Mouse (Mus musculus): ENCODE results near the gene Rnaseh2a.

Rnaseh2a gene

DNA sequence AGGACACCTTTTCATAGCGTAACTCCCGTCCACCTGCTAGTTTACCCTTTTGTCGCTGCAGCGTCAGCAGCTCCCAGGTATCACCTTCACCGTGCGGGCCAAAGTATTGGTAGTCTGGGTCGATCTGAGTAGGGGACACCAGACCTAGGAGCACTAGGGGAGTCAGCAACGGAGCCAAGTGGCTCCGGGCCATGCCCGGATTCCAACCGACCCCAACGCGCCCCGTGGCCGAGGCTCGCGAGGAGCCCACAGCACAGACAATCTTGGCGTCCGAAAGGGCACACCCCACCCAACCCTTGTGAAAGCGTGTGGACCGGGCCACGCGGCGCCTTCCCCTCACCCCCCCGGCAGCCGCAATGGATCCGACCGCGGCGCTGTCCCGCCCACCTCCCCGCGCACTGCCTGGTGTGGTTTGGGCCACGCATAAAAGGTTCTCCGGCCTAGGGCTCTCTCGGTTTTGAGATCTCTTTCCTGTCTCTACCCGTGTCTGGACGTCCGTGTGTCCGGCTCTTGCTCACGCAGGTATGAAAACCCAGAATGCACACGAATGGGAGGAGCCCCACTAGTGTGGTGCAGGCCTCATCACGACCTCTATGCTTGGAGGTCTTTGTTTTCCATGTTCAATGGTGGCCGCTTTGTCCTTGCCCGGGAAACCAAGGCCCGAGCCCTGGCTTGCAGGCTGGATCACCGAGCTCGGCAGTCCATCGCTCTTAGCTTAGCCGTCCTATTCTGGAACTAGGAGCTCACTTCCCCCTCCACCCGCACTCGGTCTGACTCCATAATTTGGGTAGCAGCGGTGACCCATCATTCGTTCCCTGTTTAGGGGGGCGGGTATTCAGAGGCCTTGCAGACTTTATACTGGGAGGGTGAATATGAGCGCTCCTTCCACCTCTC is at the start of gene Rnaseh2a, which contains the start of the genes Gm49661 and Prdx2:
Gene Rnaseh2a (minus strand): TSS at position 527 of the 894 bp plus-strand sequence.
Gene Gm49661 (minus strand): TSS at position 193 of the 894 bp plus-strand sequence.
Gene Prdx2 (plus strand): TSS at position 347 of the 894 bp plus-strand sequence.
- DNase-seq = peak in 1 of 2 experiments; percentile 53

DNA sequence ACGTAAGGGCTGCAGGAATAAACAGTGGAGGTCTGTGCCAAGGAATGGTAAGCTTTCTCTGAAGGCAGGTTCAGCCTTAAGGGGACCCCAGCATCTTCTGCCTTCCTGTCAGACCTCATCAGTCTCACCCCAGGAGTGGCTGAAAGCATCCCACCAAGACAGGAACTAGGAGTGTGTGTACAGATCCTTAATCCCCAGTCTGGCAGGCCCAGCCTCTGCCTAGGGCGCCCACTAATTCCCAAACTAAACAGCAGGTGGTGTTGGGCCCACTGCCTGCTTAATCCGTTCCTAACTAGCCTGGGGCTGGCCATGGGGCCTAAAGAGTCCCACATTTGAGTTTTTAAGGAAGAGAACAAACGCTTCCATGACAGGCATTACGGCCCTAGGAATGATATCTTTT is 47.6 kb upstream of the Rnaseh2a start:
- DNase-seq = no peak

DNA sequence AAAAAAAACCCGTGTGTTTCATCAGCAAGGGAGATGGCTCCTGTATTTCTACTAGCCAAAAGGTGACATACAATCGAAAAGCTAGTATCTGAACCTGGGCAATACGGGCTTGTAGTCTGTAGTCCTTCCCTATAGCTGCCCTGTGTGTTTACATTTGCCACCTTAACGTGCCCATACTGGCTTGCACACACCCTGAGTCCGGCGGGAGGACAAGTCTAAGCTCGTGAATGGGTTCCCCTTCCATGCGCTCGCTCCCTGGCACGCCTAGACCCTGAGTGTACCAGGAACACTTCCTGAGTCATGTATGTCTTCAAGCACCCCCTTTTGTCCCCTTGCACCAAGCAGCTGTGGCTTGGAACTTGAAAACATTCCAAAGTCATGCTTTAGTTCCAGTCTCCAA is 47.2 kb upstream of the Rnaseh2a start:
- no peak for DNase-seq

DNA sequence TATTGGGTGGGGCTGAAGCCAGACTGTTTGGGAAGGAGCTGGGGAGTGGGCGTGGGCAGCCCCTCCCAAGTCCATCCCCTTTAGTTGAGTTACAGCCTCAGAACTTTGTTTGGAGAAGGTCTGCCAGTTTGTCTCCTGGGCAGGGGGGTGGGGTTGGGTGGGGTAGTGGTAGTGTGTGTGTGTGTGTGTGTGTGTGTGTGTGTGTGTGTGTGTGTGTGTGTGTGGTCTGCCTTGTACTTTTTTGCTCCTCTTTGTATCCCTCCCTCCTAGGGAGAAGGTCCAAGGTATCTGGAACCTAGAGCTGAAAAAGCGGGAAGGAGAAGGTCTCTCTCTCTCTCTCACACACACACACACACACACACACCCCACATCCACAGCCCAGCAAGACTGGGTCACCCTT is 44.9 kb upstream of the Rnaseh2a start, which contains the start of gene Best2:
Gene Best2 (minus strand): TSS at position 101 of the 400 bp plus-strand sequence.
- no peak for DNase-seq

DNA sequence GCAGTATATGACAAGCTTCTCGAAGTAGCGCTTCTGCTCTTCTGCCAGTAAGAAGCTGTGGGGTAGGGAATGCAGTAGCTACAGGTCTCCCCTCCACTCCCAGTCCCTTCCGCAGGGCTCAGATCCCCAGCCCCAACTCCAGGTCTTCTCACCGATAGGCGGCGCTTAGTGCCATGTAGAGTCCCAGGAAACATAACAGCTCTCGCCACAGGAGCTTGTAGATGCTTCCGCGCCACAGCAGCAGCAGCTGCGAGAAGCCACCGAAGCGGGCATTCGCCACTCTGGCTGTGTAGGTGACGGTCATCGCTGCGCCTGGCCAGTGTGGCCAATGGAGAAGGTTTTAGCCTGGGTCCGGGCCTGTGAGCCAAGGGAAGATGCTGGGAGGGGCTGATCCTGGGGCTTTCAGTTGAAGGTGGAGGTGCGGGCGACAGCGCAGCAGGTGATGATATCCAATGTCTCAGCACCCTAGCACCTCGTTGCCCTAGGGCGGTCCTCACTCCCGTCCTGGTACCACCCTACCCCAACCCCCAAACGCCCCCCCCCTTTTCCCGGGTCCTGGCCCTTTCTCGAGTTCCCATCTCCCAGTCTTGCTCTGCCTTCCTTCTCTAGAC is 43.8 kb upstream of the Rnaseh2a start:
- peak; percentile 65 to 76 for DNase-seq

DNA sequence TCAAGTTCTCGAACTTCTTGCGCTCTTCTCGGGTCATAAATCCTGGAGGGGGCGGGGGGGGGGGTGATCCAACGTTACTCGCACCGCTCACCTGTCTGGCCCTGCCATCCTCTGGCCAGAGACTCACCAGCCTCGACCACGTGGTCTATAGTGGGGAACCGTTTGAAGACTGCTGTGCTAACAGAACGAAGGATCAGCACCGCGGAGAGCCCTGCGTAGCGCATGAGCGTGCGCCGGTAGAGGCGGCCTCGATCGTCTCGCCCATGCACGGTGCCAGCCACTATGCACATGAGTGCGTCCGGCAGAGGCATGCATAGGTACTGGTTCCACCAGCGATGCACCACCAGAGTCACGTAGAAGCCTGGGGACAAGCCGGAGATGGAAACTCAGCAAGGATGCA is 41.7 kb upstream of the Rnaseh2a start:
- no peak for DNase-seq

DNA sequence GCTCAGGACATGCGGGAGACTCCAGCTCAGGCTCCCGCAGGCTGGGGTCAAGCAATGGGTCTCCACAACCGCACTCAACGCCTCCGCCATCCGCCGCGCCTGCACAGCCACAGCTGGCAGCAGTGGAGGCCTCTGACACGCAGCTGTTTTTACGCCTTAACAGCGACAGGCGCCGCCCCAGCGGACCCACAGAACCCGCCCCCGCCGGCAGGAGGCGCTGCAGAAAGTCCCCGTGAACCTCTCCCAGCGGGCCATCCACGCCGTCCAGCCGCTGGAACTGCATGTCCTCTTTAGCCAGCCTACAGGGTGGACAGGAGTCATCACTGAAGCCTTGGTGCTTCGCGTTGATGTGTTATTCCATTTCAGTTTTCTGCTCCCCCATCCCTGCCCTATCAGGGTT is 38.1 kb upstream of the Rnaseh2a start:
- DNase-seq = no peak

DNA sequence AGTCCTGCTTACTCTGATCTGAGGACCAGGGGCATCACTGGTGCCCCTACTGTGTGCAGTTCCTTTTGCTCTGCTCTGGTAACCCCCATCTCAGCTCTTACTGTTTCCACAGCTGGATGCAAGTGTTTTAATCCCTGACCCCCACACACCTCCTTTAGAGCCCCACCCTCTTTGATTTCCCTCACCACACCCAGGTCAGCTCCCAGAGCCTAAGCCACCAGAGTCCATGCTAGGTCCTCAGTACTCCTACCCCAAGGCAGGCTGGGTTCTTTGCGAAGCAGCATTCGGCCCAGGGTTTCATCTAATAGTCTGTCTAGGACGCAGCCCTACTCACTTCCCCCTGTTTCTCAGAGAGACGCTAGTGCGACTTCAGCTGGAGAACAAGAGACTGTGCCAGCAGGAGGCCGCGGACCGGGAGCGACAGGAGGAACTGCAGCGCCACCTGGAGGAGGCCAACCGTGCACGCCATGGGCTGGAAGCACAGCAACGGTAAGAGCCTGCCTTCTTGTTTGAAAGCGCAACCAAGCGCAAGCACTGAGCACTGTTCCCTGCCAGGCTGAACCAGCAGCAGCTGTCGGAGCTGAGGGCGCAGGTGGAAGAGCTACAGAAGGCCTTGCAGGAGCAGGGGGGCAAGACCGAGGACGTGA is 28.2 kb upstream of the Rnaseh2a start:
- peak; percentile 84 to 86 for DNase-seq

DNA sequence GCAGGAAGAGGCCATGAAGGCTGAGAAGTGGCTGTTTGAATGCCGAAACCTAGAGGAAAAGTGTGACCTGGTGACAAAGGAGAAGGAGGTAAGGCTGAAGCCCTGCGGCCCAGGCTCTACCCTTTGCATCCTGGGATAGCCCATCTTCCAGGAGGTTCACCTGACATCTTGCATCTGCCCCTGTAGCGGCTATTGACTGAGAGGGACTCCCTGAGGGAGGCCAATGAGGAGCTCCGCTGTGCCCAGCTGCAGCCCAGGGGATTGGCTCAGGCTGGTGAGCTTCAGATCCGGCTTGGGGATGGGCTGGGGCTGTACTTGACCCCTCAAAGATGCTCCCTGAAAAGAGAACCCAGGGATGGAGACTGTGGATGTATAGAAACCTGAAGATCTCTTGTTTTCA is 27.4 kb upstream of the Rnaseh2a start:
- no peak for DNase-seq

DNA sequence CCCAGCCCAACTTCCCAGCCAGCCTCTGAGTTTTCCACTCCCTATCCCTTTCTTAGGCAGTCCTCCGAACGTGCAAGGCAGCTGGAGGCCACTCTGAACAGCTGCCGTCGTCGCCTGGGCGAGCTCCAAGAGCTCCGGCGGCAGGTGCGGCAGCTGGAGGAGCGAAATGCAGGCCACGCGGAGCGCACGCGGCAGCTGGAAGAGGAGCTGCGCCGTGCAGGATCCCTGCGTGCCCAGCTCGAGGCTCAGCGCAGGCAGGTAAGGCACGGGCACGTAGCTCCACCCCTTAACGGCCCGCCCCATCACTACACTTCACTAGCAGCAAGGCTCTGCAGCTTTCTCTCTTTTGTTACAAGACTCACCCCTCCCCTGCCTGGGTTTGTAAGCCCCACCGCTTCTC is 26.1 kb upstream of the Rnaseh2a start:
- DNase-seq = no peak

DNA sequence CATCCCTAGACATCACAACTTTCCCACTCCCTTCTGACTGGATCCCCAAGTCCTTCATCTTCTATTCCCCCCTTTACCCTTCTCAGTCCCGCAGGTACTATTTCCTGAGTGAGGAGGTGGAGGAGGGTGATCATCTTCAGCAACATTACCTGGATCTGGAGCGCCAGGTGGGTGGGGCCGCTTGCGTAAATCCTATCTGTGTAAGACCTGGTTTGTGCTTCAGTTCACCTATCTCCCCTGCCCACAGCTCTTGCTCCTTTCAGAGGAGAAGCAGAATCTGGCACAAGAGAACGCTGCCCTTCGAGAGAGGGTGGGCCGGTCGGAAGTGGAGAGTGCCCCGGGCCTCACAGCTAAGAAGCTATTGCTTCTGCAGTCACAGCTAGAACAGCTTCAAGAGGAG is 24.8 kb upstream of the Rnaseh2a start:
- DNase-seq = no peak

DNA sequence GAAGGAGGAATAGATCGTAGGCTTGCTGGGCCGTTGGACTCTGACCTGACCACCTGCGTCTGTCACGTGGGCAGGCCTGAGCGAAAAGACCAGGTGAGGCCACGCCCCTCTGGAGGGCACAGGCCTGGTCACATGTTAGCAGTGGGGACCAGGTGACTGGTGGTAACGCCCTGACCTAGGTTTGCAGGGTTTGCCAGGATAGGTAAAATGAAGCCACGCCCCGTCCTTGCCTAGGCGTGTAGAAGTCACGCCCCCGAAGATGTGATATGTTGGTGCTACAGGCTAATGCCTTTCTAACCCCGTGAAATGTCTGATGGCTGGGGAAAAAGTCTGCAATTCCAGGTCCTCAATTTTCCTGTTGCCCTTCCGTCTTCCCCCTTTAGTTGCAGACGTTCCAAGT is 21.3 kb upstream of the Rnaseh2a start:
- DNase-seq = peak in 1 of 2 experiments; percentile 69

DNA sequence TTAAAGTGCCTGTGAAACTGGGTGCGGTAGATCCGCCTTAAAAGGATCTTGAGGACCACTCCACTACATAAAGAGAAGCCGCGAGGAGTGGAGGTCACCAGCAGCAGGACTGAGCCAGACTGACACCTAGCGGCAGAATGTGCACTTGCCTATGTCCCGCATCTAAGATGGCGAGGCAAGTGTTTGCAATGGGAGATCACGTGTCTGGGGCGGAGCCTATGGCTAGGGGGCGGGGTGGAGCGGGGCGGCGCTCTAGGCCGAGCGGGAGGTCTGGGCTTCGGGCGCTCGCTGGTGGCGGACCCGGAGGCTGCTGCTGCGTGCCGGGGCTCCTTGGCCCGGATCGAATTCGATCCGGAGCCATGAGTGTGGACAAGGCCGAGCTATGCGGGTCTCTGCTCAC is 20.8 kb upstream of the Rnaseh2a start, which contains the start of gene Hook2:
Gene Hook2 (plus strand): TSS at position 255 of the 400 bp plus-strand sequence.
- DNase-seq = peak; percentile 92 to 96

DNA sequence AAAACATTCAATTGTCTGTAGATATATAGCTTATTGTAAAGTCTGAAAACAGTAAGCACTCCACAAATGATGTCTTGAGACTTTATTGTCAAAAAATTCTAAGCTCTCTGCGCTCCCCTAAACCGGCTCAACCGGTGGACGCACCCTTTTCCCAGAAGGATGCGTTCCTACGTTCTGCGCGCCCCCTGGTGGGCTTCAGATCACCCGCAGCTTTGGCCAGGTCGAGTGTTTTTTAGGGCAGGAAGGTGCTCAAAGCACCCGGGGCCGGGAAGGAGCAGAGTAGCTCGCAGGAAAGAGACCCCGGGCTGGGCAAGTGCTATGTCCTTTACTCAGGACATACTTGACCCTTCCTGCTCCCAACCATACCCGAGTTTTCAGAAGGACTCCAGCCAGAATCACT is 20.2 kb upstream of the Rnaseh2a start:
- peak; percentile 76 to 88 for DNase-seq

DNA sequence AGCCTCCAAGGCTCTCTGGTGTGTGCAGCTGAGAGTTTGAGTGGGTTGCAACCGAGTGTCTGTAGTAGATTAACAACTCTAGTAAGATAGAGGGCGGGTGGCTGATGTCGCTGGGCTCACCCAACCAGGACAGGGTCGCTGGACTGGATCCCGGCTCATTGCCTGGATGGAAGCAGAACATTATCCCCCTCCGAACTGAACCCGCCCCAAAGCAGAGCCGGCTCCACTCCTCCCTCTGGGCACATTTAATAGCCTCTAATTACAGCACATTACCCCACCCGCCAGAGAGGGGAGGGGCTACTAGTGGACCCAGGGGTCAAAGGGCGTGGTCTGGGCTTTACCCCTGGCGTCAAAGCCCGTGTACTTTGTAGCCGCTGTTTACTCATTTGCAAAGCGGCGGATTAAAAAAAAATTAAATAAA is 19.8 kb upstream of the Rnaseh2a start:
- peak in 1 of 2 experiments; percentile 30 for DNase-seq

DNA sequence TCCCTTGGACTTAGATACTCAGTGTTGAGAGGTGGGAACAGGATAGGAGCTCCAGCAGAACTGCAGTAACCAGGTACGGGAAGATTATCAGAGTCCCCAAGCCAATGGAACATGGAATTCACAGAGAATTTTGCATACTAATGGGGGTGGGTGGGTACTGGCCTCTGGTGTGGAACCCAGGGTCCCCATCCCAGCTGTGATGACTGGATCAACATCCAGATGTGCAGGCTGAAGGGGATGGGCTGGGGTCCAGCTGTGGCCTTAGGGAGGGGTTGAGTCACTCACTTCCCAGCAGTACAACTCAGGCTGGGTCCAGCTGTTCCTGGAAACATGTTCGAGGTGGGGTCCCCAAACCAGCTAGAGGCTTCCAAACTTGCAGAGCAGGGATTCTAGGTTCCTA is 18.3 kb upstream of the Rnaseh2a start:
- DNase-seq = no peak

DNA sequence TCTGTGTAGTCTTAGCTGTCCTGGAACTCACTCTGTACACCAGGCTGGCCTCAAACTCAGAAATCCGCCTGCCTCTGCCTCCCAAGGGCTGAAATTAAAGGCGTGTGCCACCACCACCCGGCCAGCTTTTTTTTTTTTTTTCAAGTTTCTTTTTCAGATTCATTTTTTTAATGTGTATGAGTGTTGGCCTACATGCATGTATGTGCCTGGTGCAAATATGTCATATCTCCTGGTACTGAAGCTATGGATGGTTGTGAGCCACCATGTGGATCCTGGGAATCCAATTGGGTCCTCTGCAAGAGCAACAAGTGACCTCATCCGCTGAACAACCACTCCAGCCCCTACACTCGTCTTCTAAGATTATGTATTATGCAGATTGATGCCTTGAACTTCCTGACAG is 17.8 kb upstream of the Rnaseh2a start:
- DNase-seq = no peak

DNA sequence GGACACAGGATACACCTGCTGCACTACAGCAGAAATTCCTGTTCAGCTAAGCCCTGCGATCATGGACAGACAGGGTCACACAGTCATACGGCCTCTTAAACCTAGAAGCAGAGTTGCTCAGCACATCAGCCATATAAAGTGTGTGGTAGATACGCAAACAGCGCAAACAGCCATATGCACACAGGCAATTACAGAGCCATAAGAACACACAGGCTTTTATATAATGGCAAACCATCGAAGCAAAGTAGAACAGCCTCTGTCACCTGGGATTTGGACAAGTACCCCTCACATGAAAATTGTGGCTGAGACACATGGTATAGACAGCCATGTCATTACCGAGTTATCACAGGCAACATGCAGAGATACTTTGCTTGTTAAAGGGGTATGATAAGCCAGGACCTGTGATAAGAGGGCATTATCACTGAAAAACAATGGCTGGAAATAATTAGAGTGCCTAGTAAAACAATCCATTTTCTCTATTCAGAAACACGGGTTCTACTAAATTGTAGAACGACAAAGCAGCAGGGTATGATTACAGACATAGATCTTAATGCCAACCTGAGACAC is 16.9 kb upstream of the Rnaseh2a start:
- no peak for DNase-seq

DNA sequence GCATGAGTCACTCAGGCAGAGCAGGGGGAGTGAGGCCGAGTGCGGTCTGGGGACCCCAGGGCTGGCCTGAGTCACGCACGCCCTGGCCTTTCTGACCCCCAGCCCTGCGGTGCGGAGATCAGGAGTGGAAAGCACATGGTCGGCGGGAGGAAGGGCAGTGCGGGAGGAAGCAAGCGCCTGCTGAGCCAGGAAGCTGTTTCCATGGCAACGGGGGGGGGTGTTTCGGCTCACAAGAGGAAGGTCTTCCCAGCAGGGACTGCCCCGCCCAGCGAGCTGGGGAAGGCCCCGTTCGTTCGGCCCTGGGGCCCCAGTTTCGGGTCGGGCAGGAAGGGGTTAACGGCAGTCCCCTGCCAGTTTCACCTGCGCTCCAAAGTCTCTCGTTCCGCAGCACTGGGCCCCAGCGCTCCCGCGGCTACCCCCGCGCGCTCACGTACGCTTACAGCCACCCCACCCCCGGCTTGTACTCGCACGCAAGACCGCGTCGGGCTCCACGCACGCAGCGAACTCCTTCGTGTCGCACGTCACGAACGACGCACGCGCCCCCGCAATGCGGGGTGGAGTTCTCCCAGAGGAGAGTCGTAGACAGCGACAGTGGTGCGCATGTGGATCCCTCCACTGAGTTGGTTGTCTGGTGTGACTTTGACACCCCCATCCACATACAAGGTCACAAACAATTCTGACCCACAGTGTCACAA is 16.3 kb upstream of the Rnaseh2a start:
- peak; percentile 85 to 90 for DNase-seq

DNA sequence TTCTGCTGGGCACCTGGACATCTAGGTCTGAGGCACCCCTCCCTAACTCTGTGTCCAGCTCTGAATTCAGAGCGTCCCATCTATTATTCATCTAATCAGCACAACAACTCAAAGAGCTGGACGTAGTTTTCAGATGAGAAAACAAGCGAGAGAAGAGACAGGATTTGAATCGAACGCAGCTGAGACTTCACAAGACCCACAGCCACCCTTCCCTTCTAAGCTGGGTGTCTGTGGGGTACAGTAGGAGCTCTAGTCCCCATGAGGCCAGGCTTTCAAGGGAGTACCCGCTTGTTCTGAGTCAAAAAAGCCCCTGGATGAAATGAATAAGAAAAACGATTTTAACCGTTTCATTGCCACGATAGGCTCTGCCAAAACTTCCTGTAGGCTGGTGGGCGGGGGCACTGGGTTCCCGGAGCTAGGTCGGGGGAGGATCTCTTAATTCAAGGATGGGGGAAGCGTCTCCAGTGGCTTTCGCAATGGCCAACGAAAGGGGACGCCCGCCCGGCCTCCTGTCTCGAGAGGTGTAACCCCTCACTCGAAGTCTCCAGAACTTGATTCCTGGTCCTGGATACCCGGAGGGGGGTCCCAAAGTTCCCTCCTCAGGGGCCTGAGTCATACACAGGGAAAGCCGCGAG is 15.6 kb upstream of the Rnaseh2a start:
- DNase-seq = no peak

DNA sequence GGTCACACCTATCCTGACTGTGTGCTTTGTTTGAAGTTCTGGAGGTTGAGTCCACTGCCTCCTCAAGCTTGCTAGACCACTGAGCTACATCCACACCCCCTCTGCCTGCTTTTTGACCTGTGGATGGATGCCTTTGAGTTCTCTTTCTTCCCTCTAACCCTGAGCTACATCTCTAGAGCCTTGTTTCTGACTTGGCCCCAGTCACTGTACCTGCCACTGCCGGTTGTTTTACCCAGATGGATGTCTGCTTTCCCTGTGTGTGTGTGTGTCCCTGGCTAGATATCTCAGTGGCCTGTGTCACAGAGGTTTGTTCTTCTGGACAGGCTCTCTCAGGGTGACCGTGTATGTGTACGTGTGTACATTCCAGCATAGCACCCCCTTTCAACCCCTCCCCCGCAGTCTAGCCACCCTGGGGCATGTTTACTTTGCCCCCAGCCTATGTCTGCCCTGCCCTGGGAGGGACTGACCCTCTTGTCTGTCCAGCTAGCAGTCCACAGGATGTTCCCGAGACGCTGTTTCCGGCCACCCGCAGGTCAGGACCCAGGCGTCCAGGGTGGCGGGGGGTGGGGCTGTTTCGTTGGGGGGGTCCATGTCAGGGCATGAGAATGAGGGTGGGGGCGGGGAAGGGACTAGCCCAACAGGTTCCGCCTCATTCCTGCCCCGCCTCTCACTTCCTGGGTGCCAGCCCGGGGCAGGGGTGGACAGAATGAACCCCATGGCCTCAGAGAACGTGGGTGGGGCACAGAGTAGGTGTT is 14.9 kb upstream of the Rnaseh2a start:
- DNase-seq = no peak

Measured in thymus, adult 18-20 months (tissue).